Mouse (Mus musculus): ENCODE data around the gene Ifitm2.

DNA sequence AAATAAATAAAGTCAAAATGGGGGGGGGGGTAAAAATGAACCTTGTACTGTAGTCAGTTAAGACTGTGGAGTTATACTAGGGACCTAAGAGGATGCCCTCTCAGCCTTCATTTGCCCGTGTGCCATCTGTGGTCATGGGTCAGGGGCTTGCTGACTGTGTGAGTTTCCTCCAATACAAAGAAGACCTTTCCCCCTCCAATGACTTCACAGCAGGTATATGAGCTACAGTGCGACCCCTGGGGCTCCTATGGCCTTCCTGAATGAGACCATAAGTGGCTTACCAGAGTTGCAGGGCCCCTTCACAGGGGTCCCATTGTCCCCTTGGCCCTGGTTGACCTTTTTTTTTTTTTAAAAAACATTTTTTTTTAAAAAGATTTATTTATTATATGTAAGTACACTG is 5.6 kb upstream of the Ifitm2 start:
- no peak for TF ChIP-seq USF2 (conservative IDR thresholded peaks at IDR 0.05; ENCODE audit: low read depth, low read length)
- TF ChIP-seq CTCF (conservative IDR thresholded peaks at IDR 0.05 in 1 of 2, IDR thresholded peaks at IDR 0.05 in 1 of 2; ENCODE audit: low read depth in 2 of 2, low read length in 2 of 2): no peak
- TF ChIP-seq GABPA (IDR thresholded peaks at IDR 0.05; ENCODE audit: insufficient replicate concordance, low read depth, low read length): no peak
- TF ChIP-seq HCFC1 (IDR thresholded peaks at IDR 0.05; ENCODE audit: low read depth, low read length): no peak
- no peak for TF ChIP-seq TCF12 (IDR thresholded peaks at IDR 0.05; ENCODE audit: low read depth, low read length)
- TF ChIP-seq ZC3H11A (IDR thresholded peaks at IDR 0.05; ENCODE audit: low read depth, low read length): no peak
- no peak for TF ChIP-seq ZKSCAN1 (IDR thresholded peaks at IDR 0.05; ENCODE audit: borderline replicate concordance, low read depth, low read length)
- TF ChIP-seq PAX5 (IDR thresholded peaks at IDR 0.05; ENCODE audit: low read length): no peak
